Mouse (Mus musculus) cerebellum, adult 2 months (tissue): ENCODE measurements around the gene Odf3l2. TPM values are rescaled to one million over a fixed set of nuclear protein-coding genes. Genes with fewer than 3 reads are reported as not detected.

Experiments
- DNase-seq, 2 experiments: peaks; one replicate each; pipeline ENCODE4 v3.0.0; 2021
- H3K27ac ChIP-seq: fragments of 200-500 bp; 2 replicates; pipeline ENCODE4 v1.5.1; 2012; ENCODE audit warnings: low read length, control low read depth, inconsistent platforms; ENCODE audit not compliant: insufficient read depth
- H3K27me3 ChIP-seq: fragments of 200-500 bp; 2 replicates; pipeline ENCODE4 v1.6.1; 2012; ENCODE audit warnings: inconsistent platforms, mild to moderate bottlenecking, low read length, moderate library complexity; ENCODE audit not compliant: control insufficient read depth, insufficient read depth
- H3K4me1 ChIP-seq: fragments of 200-500 bp; 2 replicates; pipeline ENCODE4 v1.6.1; 2011; ENCODE audit warnings: low read length; ENCODE audit not compliant: control insufficient read depth, insufficient read depth
- H3K4me3 ChIP-seq: fragments of 200-500 bp; replicated peaks from 2 replicates; pipeline ENCODE3; 2011; ENCODE audit warnings: mild to moderate bottlenecking, low read depth, low read length, control low read depth; ENCODE audit not compliant: insufficient read depth
- CTCF ChIP-seq: fragments of 200-500 bp; IDR thresholded peaks from 2 replicates; pipeline ENCODE4 v1.5.1; 2011; ENCODE audit warnings: low read depth, mild to moderate bottlenecking, control low read depth, low read length, moderate library complexity, borderline replicate concordance; ENCODE audit not compliant: insufficient read depth
- POLR2A ChIP-seq: fragments of 200-500 bp; IDR thresholded peaks from 2 replicates; pipeline ENCODE4 v1.6.1; 2011; ENCODE audit warnings: low read length, control low read depth, borderline replicate concordance; ENCODE audit not compliant: insufficient read depth
- WGBS: fragments of 180-500 bp; shearing (Covaris S2); methylation state at CpG from one replicate; pipeline ENCODE4 v1.1.7; 2018; 5-methylcytosine and 5-hydroxymethylcytosine counted together
- polyA plus RNA-seq: library from polyadenylated mRNA; depleted of rRNA; stranded (reverse); fragments of >200 nt; gene quantifications from 2 replicates; pipeline ENCODE4 v1.2.3, GENCODE M21; 2012; rRNA removed

Odf3l2 gene
- polyA plus RNA-seq, 1 experiment: not detected

DNA sequence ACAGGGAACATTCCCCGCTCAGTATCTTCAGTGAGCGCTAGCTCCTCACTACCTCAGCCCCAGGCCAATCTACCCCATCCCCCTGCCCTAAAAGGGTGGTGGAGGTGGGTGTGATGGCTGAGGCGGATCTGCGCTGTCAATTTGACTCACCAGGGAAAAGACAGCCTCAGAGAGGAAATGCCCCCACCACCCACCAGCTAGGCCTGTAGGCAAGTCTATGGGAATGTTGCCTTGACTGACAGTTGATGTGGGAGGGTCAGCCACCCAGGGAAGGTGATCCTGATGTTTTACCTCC, 47.7 kb downstream of the Odf3l2 start:
- no peak overlapping the region for H3K27ac ChIP-seq
- WGBS: 87% methylated on average over 4 of the region's 4 CpGs
- H3K27me3 ChIP-seq: no peaks in the 10 kb centered on the region
- no peak for DNase-seq
- H3K4me3 ChIP-seq: no peak overlapping the region
- H3K4me1 ChIP-seq: no peaks in the 10 kb centered on the region
- TF ChIP-seq CTCF: no peak
- no peak for TF ChIP-seq POLR2A

DNA sequence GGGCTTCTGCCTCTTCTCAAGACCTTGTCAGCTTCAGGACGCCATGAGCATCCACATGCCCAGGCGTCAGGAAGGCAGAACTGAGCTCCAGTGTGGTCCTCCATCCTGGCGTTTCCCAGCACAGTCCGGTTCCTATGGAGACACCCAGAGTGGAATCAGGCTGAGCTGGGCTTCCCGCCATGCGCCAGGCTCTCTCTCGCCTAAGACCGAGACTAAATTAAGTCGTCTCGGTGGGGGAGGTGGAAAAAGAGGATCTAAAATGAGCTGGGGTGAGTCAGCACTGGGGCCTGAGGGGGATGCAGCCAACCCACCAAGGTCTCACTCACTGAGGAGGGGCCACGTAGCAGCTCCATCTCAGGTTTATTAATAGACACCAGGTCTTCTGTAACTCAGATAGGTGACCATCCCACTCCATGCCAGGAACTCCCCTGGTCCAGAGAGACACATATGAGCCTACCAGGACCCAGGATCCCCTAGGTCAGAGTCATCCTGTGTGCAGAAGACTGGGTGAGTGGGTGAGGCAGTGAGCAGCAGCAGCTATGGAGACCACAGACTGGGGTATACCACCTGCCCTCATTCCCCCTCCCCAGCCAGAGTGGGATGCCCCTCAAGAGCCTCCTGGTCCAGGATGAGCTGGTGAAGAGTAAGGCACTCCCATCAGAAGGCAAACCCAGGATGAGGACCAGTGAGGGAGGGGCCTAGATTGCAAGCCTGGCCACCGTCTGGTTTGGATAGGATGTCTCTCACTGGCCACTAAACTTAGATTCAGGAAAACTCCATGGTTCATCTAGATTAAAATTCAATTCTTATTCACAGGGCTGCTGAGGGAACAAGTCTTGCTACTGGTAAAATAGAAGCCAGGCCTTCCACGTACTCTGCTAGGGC, 48.2 kb downstream of the Odf3l2 start:
- H3K4me3 ChIP-seq: no peak overlapping the region

DNA sequence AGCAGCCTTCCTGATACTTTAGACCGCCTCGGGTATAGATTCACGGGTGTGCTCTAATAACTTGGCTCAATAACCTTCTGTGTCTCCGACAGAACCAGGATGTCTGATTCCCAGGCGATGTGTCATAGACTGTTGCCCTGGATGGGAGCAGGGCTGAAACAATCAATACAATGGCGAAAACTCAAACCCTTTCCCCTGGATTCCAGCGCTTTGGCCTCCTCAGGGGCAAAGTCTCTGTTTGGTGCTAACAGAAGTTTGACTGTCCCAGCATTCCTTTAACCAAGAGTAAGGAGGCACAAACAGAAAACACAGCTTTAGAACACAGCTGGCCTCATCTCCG, 50.0 kb downstream of the Odf3l2 start:
- H3K4me1 ChIP-seq: no peaks in the 10 kb centered on the region
- DNase-seq: no peak
- WGBS: 62% methylated on average over 8 of the region's 8 CpGs
- H3K4me3 ChIP-seq: no peak overlapping the region
- TF ChIP-seq CTCF (no peak), POLR2A (no peak)
- H3K27me3 ChIP-seq: no peaks in the 10 kb centered on the region
- no peak overlapping the region for H3K27ac ChIP-seq

More for the DNA sequence above, 48.2 kb downstream of the Odf3l2 start:
- Histone ChIP-seq H3K27me3 (no peaks in the 10 kb centered on the region), H3K27ac (no peak overlapping the region), H3K4me1 (no peaks in the 10 kb centered on the region)
- no peak for DNase-seq
- no peak for TF ChIP-seq CTCF
- no peak for TF ChIP-seq POLR2A
- WGBS: 33% methylated on average over 13 of the region's 13 CpGs

DNA sequence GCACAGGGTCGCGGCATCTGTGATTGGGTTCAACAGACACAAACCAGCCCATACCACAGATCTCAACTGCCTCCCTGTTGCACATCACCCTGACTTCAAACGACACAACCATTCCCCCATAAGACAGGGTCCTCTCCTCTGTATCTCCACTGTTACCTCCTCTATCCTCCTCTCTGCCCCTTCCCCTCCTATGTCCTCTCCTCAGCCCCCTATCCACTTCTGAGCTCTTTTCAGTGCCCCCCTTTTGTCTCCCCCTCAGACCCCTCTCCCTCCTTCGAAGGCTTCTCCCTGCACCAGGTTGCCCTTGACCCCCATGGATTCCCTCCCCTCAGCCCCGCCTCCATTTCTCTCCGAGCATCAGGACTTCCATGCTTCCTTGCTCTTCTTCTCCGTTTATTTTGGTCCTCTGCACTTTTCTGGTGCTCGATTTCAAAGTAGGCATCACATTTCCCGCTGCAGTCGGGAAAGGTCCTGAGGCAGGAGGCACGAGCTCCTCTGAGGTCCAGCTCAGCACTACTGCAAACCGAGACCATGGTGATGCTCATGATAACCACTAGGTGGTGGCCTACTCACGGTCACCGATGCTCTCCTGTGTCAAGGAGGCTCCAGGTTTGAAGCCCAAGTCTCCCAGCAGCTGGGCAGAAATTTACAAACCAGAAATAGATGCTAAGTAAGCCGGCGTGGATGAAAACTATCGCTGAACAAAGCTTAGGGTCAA, 50.5 kb downstream of the Odf3l2 start:
- 14% methylated on average over 17 of the region's 17 CpGs for WGBS
- no peak overlapping the region for H3K27ac ChIP-seq
- peak; percentile 73 to 76 for DNase-seq
- TF ChIP-seq POLR2A (no peak), CTCF (peak; percentile 100)
- no peaks in the 10 kb centered on the region for H3K4me1 ChIP-seq
- no peak overlapping the region for H3K4me3 ChIP-seq
- H3K27me3 ChIP-seq: no peaks in the 10 kb centered on the region

DNA sequence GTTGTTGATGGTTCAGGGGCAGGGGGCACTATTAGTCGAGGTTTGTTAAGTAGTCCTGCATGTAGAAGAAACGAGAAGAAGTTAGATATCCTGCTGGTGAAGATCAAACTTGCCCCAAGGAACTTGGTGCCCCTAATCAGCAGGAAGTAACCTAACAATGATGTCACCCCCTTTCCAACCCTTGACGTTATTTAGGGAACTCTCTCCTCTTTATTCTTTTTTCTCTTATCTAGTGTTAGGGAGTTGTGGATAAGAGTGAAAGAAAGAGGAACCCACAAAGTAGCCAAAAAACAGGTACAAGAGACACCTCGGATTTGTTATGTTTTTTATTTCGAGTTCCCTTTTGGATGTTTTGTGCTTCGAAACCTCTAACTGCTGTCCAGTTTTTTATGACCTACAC, 51.4 kb downstream of the Odf3l2 start:
- H3K4me3 ChIP-seq: no peak overlapping the region
- H3K27me3 ChIP-seq: no peaks in the 10 kb centered on the region
- TF ChIP-seq POLR2A: no peak
- no peak for TF ChIP-seq CTCF
- no peak for DNase-seq
- 52% methylated on average over 6 of the region's 6 CpGs for WGBS
- H3K27ac ChIP-seq: no peak overlapping the region
- H3K4me1 ChIP-seq: no peaks in the 10 kb centered on the region

DNA sequence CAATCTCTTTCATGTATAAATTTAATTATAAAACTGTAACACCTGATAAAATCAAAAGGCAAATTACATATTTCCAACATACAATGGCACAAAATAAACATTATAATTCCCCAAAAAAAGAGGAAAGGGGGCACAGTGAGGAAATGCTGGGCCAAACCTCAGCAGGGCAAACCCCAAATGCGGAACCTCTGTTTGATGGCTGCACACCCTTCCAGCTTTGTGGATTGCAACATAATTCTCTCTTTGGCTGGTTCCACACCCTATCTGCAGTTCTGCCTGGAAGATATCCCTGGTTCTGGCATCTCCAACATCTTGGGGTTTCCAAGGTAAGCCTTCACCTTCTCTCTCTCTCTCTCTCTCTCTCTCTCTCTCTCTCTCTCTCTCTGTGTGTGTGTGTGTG, 54.8 kb downstream of the Odf3l2 start:
- TF ChIP-seq CTCF (no peak), POLR2A (no peak)

More for the DNA sequence above, 54.8 kb downstream of the Odf3l2 start:
- Histone ChIP-seq H3K27ac (no peak overlapping the region), H3K4me1 (no peaks in the 10 kb centered on the region), H3K27me3 (no peaks in the 10 kb centered on the region), H3K4me3 (no peak overlapping the region)
- WGBS: 98% methylated on average over 1 of the region's 1 CpGs
- no peak for DNase-seq

Other genes starting within 250 kb of the Odf3l2 start
- gene Vmn2r83, start 177.0 kb downstream of the Odf3l2 start, polyA plus RNA-seq: not detected in 2 replicates
- gene Plpp2, start 111.9 kb downstream of the Odf3l2 start, polyA plus RNA-seq: 9.2 and 10.4 TPM in 2 replicates
- gene Mier2, start 90.5 kb downstream of the Odf3l2 start, polyA plus RNA-seq: 70.3 and 71.8 TPM in 2 replicates
- gene Theg, start 58.4 kb downstream of the Odf3l2 start, polyA plus RNA-seq: not detected in 2 replicates
- gene C2cd4c, start 31.7 kb downstream of the Odf3l2 start, polyA plus RNA-seq: 3.1 and 3.2 TPM in 2 replicates
- 30.2 and 31.2 TPM in 2 replicates for gene Shc2, start 7.8 kb downstream of the Odf3l2 start, polyA plus RNA-seq
- gene Madcam1, start 18.8 kb upstream of the Odf3l2 start, polyA plus RNA-seq: not detected in 2 replicates
- 93.3 and 95.4 TPM in 2 replicates for gene Tpgs1, start 23.6 kb upstream of the Odf3l2 start, polyA plus RNA-seq
- gene Cdc34, start 36.5 kb upstream of the Odf3l2 start, polyA plus RNA-seq: 93.9 and 106 TPM in 2 replicates
- gene Gzmm, start 43.3 kb upstream of the Odf3l2 start, polyA plus RNA-seq: 2.3 and 2.8 TPM in 2 replicates
- gene Bsg, start 58.8 kb upstream of the Odf3l2 start, polyA plus RNA-seq: 1,261 and 1,264 TPM in 2 replicates
- 227 and 270 TPM in 2 replicates for gene Hcn2, start 70.9 kb upstream of the Odf3l2 start, polyA plus RNA-seq
- 74.7 and 80.4 TPM in 2 replicates for gene Polrmt, start 100.8 kb upstream of the Odf3l2 start, polyA plus RNA-seq
- 10.6 and 11.1 TPM in 2 replicates for gene Fgf22, start 109.3 kb upstream of the Odf3l2 start, polyA plus RNA-seq
- 126 and 127 TPM in 2 replicates for gene Rnf126, start 121.2 kb upstream of the Odf3l2 start, polyA plus RNA-seq
- gene Fstl3, start 131.5 kb upstream of the Odf3l2 start, polyA plus RNA-seq: 2.2 and 2.5 TPM in 2 replicates
- gene Prss57, start 145.2 kb upstream of the Odf3l2 start, polyA plus RNA-seq: 0.16 and 0.19 TPM in 2 replicates
- gene Palm, start 147.8 kb upstream of the Odf3l2 start, polyA plus RNA-seq: 140 and 143 TPM in 2 replicates
- 0.29 and 0.41 TPM in 2 replicates for gene Misp, start 175.3 kb upstream of the Odf3l2 start, polyA plus RNA-seq
- gene Ptbp1, start 208.7 kb upstream of the Odf3l2 start, polyA plus RNA-seq: 64.2 and 68.6 TPM in 2 replicates
- gene Prtn3, start 228.7 kb upstream of the Odf3l2 start, polyA plus RNA-seq: 2.4 and 2.5 TPM in 2 replicates
- gene Plppr3, start 228.9 kb upstream of the Odf3l2 start, polyA plus RNA-seq: 46.0 and 49.3 TPM in 2 replicates
- 0.15 TPM in 1 of 2 replicates, not detected in the other for gene Elane, start 240.5 kb upstream of the Odf3l2 start, polyA plus RNA-seq
- gene Cfd, start 245.1 kb upstream of the Odf3l2 start, polyA plus RNA-seq: 0.29 and 0.41 TPM in 2 replicates